Mouse (Mus musculus) G1E (cell line): Measurements from ENCODE around the gene Soat2. TPM values are rescaled to one million over a fixed set of nuclear protein-coding genes. Genes with fewer than 3 reads are reported as not detected.

Experiments used
- ATAC-seq: 2 replicates; pipeline ENCODE4 v1.8.0; 2016; ENCODE audit warnings: mild to moderate bottlenecking; ENCODE audit not compliant: insufficient number of reproducible peaks, poor library complexity, low FRiP score, severe bottlenecking; ENCODE audit errors: extremely low read depth
- DNase-seq: peaks from one replicate; pipeline ENCODE4 v3.0.0; 2012; ENCODE audit warnings: low spot score
- H3K27me3 ChIP-seq: 2 replicates; pipeline ENCODE4 v1.6.1; 2012; ENCODE audit warnings: mild to moderate bottlenecking, low read length, inconsistent platforms; ENCODE audit not compliant: insufficient read depth
- H3K36me3 ChIP-seq: replicated peaks from 2 replicates; pipeline ENCODE3; 2012; ENCODE audit warnings: mild to moderate bottlenecking, inconsistent platforms
- H3K4me1 ChIP-seq: 2 replicates; pipeline ENCODE4 v1.6.1; 2012; ENCODE audit warnings: low read depth, low read length, inconsistent platforms, mixed read lengths; ENCODE audit not compliant: insufficient read depth
- H3K4me3 ChIP-seq: 2 replicates; pipeline ENCODE4 v1.5.1; 2012; ENCODE audit warnings: low read depth, mild to moderate bottlenecking, inconsistent platforms, low read length, moderate library complexity, mixed read lengths
- H3K9me3 ChIP-seq: replicated peaks from 2 replicates; pipeline ENCODE4 v1.6.1; 2012; ENCODE audit warnings: inconsistent platforms
- CTCF ChIP-seq: IDR thresholded peaks from 2 replicates; pipeline ENCODE4 v1.5.1; 2012; ENCODE audit warnings: low read depth, low read length, inconsistent platforms, mixed read lengths
- GATA1 ChIP-seq: IDR thresholded peaks from 2 replicates; pipeline ENCODE4 v1.6.1; 2012; ENCODE audit warnings: borderline replicate concordance, low read length, inconsistent platforms, mixed read lengths
- GATA2 ChIP-seq: IDR thresholded peaks from 2 replicates; pipeline ENCODE4 v1.6.1; 2012; ENCODE audit warnings: low read depth, low read length, inconsistent platforms, borderline replicate concordance
- POLR2AphosphoS5 ChIP-seq: IDR thresholded peaks from 2 replicates; pipeline ENCODE4 v1.6.1; 2012; ENCODE audit warnings: low read depth, low read length, inconsistent platforms; ENCODE audit not compliant: insufficient replicate concordance
- TAL1 ChIP-seq: conservative IDR thresholded peaks from 2 replicates; pipeline ENCODE4 v1.6.1; 2012; ENCODE audit warnings: low read depth, low read length, inconsistent platforms, mixed read lengths
- polyA plus RNA-seq: library from polyadenylated mRNA; stranded (reverse); fragments of >175 nt; gene quantifications from 2 replicates; pipeline ENCODE4 v1.2.3, GENCODE M21; 2012
- total RNA-seq, 2 experiments: library from RNA; stranded (forward) in 1 of 2; stranded (reverse) in 1 of 2; fragments of 200-1000 nt in 1 of 2; fragments of >200 nt in 1 of 2; fragmentation: Nextera tagmentation in 1 of 2; gene quantifications; 2 replicates each; pipeline ENCODE4 v1.2.3; 2014 to 2017

Soat2 gene
- total and polyA plus RNA-seq, 3 experiments = 1.1 to 7.4 (median 3.3) TPM

GRCm38 (mm10) chr15:102119121-102119830 is 31.1 kb upstream of the Soat2 start:
- H3K36me3 ChIP-seq = peaks cover 84% of the 10 kb centered on the region
- ATAC-seq = no peak
- TF ChIP-seq TAL1 (no peak), CTCF (no peak), POLR2AphosphoS5 (no peak), GATA1 (no peak), GATA2 (no peak)

GRCm38 (mm10) chr15:102119831-102120170 is 30.5 kb upstream of the Soat2 start:
- TF ChIP-seq GATA2 (no peak), POLR2AphosphoS5 (no peak), GATA1 (no peak), CTCF (no peak), TAL1 (no peak)
- Histone ChIP-seq H3K27me3 (no peaks in the 10 kb centered on the region), H3K36me3 (peaks cover 89% of the 10 kb centered on the region), H3K9me3 (no peaks in the 10 kb centered on the region), H3K4me1 (peaks cover 21% of the 10 kb centered on the region), H3K4me3 (no peak overlapping the region)
- no peak for DNase-seq
- ATAC-seq = no peak

More at GRCm38 (mm10) chr15:102119121-102119830, 31.1 kb upstream of the Soat2 start:
- no peaks in the 10 kb centered on the region for H3K27me3 ChIP-seq
- H3K4me3 ChIP-seq = no peak overlapping the region
- no peaks in the 10 kb centered on the region for H3K9me3 ChIP-seq
- peaks cover 21% of the 10 kb centered on the region for H3K4me1 ChIP-seq
- DNase-seq = no peak

GRCm38 (mm10) chr15:102120530-102120929 is 29.8 kb upstream of the Soat2 start:
- peaks cover 19% of the 10 kb centered on the region for H3K4me1 ChIP-seq
- H3K9me3 ChIP-seq = no peaks in the 10 kb centered on the region
- TF ChIP-seq GATA2 (no peak), TAL1 (no peak), CTCF (no peak), POLR2AphosphoS5 (no peak), GATA1 (no peak)
- no peaks in the 10 kb centered on the region for H3K27me3 ChIP-seq
- DNase-seq = no peak
- no peak for ATAC-seq
- H3K4me3 ChIP-seq = no peak overlapping the region
- peaks cover 91% of the 10 kb centered on the region for H3K36me3 ChIP-seq

- Histone ChIP-seq H3K36me3 (peaks cover 89% of the 10 kb centered on the region), H3K9me3 (no peaks in the 10 kb centered on the region), H3K27me3 (no peaks in the 10 kb centered on the region), H3K4me1 (peaks cover 3% of the 10 kb centered on the region; the same call in 1 of the 2 replicates), H3K4me3 (no peak overlapping the region)
- no peak for TF ChIP-seq TAL1
- TF ChIP-seq POLR2AphosphoS5 = no peak
- no peak for TF ChIP-seq GATA1
- TF ChIP-seq GATA2 = no peak
- TF ChIP-seq CTCF = no peak
- DNase-seq (no peak), ATAC-seq (no peak)
Observed at GRCm38 (mm10) chr15:102126303-102126702, 24.0 kb upstream of the Soat2 start.

GRCm38 (mm10) chr15:102133314-102133713 is 17.0 kb upstream of the Soat2 start:
- H3K4me1 ChIP-seq = peaks cover 25% of the 10 kb centered on the region
- H3K4me3 ChIP-seq = no peak overlapping the region
- H3K36me3 ChIP-seq = peaks cover 55% of the 10 kb centered on the region
- H3K9me3 ChIP-seq = no peaks in the 10 kb centered on the region
- H3K27me3 ChIP-seq = no peaks in the 10 kb centered on the region
- ATAC-seq = no peak
- TF ChIP-seq TAL1 (no peak), CTCF (no peak), POLR2AphosphoS5 (no peak), GATA1 (no peak), GATA2 (no peak)
- no peak for DNase-seq

GRCm38 (mm10) chr15:102134709-102135108 is 15.6 kb upstream of the Soat2 start:
- no peaks in the 10 kb centered on the region; the same call in 1 of the 2 replicates for H3K27me3 ChIP-seq
- H3K4me1 ChIP-seq = peaks cover 33% of the 10 kb centered on the region
- ATAC-seq (no peak), DNase-seq (no peak)
- no peak overlapping the region for H3K4me3 ChIP-seq
- H3K9me3 ChIP-seq = no peaks in the 10 kb centered on the region
- TF ChIP-seq GATA1 (no peak), GATA2 (no peak), POLR2AphosphoS5 (no peak), CTCF (no peak), TAL1 (no peak)
- H3K36me3 ChIP-seq = peaks cover 41% of the 10 kb centered on the region
